Mouse (Mus musculus): ENCODE data around the gene Glrx2. TPM values are rescaled to one million over a fixed set of nuclear protein-coding genes. Genes with fewer than 3 reads are reported as not detected.
A peak's percentile ranks its signal among the peaks of the same experiment; 100 is the strongest.

Glrx2 gene
- polyA plus RNA-seq, 1 experiment from 2014 or later = 136 TPM

GRCm38 (mm10) chr1:143765801-143766200, 49.7 kb downstream of the Glrx2 start:
- no peak overlapping the region for H3K4me3 ChIP-seq
- H3K27me3 ChIP-seq (replicated peaks) = no peaks in the 10 kb centered on the region
- peaks cover 38% of the 10 kb centered on the region for H3K36me3 ChIP-seq
- H3K9me3 ChIP-seq = no peaks in the 10 kb centered on the region
- 90% methylated on average over 4 of the region's 4 CpGs for WGBS
- no peaks in the 10 kb centered on the region for H3K4me1 ChIP-seq
- H3K9ac ChIP-seq = no peak overlapping the region
- H3K27ac ChIP-seq = no peak overlapping the region
- ATAC-seq (ENCODE audit: low FRiP score, low read depth) = no peak
- H3K4me2 ChIP-seq (replicated peaks) = no peak overlapping the region

- peaks cover 34% of the 10 kb centered on the region for H3K36me3 ChIP-seq
- H3K27ac ChIP-seq = no peak overlapping the region
- no peaks in the 10 kb centered on the region for H3K27me3 ChIP-seq (replicated peaks)
Measured at GRCm38 (mm10) chr1:143766238-143766637, 50.1 kb downstream of the Glrx2 start.

GRCm38 (mm10) chr1:143770444-143771109, 54.4 kb downstream of the Glrx2 start:
- Histone ChIP-seq H3K27me3 (replicated peaks) (no peaks in the 10 kb centered on the region), H3K4me1 (peaks cover 9% of the 10 kb centered on the region; the same call in 1 of the 2 replicates), H3K36me3 (peaks cover 24% of the 10 kb centered on the region), H3K9ac (no peak overlapping the region), H3K27ac (no peak overlapping the region), H3K4me2 (replicated peaks) (no peak overlapping the region), H3K9me3 (no peaks in the 10 kb centered on the region), H3K4me3 (no peak overlapping the region)
- ATAC-seq (ENCODE audit: low FRiP score, low read depth) = no peak
- WGBS = 73% methylated on average over 20 of the region's 20 CpGs

More at GRCm38 (mm10) chr1:143766238-143766637, 50.1 kb downstream of the Glrx2 start:
- no peak overlapping the region for H3K4me3 ChIP-seq
- no peaks in the 10 kb centered on the region for H3K4me1 ChIP-seq
- H3K4me2 ChIP-seq (replicated peaks) = no peak overlapping the region
- H3K9ac ChIP-seq = no peak overlapping the region
- 91% methylated on average over 6 of the region's 6 CpGs for WGBS
- H3K9me3 ChIP-seq = no peaks in the 10 kb centered on the region
- ATAC-seq (ENCODE audit: low FRiP score, low read depth) = no peak

- no peak overlapping the region for H3K4me3 ChIP-seq
- H3K4me2 ChIP-seq (replicated peaks) = no peak overlapping the region
- ATAC-seq (ENCODE audit: low FRiP score, low read depth) = no peak
- H3K9ac ChIP-seq = no peak overlapping the region
- peaks cover 11% of the 10 kb centered on the region; the same call in 1 of the 2 replicates for H3K4me1 ChIP-seq
- no peaks in the 10 kb centered on the region for H3K27me3 ChIP-seq (replicated peaks)
- 86% methylated on average over 7 of the region's 7 CpGs for WGBS
- no peaks in the 10 kb centered on the region for H3K9me3 ChIP-seq
- H3K27ac ChIP-seq = no peak overlapping the region
- peaks cover 12% of the 10 kb centered on the region; the same call in 1 of the 2 replicates for H3K36me3 ChIP-seq
Measured at GRCm38 (mm10) chr1:143773082-143773481, 56.9 kb downstream of the Glrx2 start.

GRCm38 (mm10) chr1:143773909-143774308, 57.8 kb downstream of the Glrx2 start:
- Histone ChIP-seq H3K36me3 (peaks cover 12% of the 10 kb centered on the region; the same call in 1 of the 2 replicates), H3K9me3 (no peaks in the 10 kb centered on the region), H3K4me1 (peaks cover 19% of the 10 kb centered on the region; the same call in 1 of the 2 replicates), H3K9ac (no peak overlapping the region), H3K27ac (no peak overlapping the region), H3K4me3 (no peak overlapping the region), H3K27me3 (replicated peaks) (no peaks in the 10 kb centered on the region), H3K4me2 (replicated peaks) (no peak overlapping the region)
- no peak for ATAC-seq (ENCODE audit: low FRiP score, low read depth)
- 74% methylated on average over 6 of the region's 6 CpGs for WGBS

- under 1% methylated on average over 84 of the region's 84 CpGs for WGBS
- Histone ChIP-seq H3K36me3 (0 out of 2 replicates have a peak, but pooled peaks cover 5% of the 10 kb centered on the region), H3K4me2 (replicated peaks) (peak within 1 kb of the TSS; percentile 89), H3K4me3 (peak within 1 kb of the TSS; percentile 74), H3K4me1 (peaks cover 19% of the 10 kb centered on the region; the same call in 1 of the 2 replicates), H3K9me3 (no peaks in the 10 kb centered on the region), H3K27ac (0 out of 2 replicates have a peak within 1 kb of the TSS, but pooled peaks have one; percentile 42), H3K9ac (peak within 1 kb of the TSS; percentile 84), H3K27me3 (replicated peaks) (no peaks in the 10 kb centered on the region)
- peak; percentile 97 for ATAC-seq (ENCODE audit: low FRiP score, low read depth)
Measured at GRCm38 (mm10) chr1:143776446-143777411, 60.6 kb downstream of the Glrx2 start, which contains the start of the genes Trove2 and Uchl5. TSS of gene Trove2 (minus strand) at chr1:143777068. TSS of gene Uchl5 (plus strand) at chr1:143777272.

- WGBS = under 1% methylated on average over 39 of the region's 39 CpGs
Measured at GRCm38 (mm10) chr1:143777558-143778218, 61.5 kb downstream of the Glrx2 start.

GRCm38 (mm10) chr1:143788584-143789227, 72.6 kb downstream of the Glrx2 start:
- no peak overlapping the region for H3K4me2 ChIP-seq (replicated peaks)
- H3K4me1 ChIP-seq = no peaks in the 10 kb centered on the region
- 69% methylated on average over 2 of the region's 2 CpGs for WGBS
- H3K27me3 ChIP-seq (replicated peaks) = no peaks in the 10 kb centered on the region
- no peak overlapping the region for H3K9ac ChIP-seq
- 0 out of 2 replicates have a peak, but pooled peaks cover 3% of the 10 kb centered on the region for H3K36me3 ChIP-seq
- no peak overlapping the region for H3K4me3 ChIP-seq
- no peak overlapping the region for H3K27ac ChIP-seq
- H3K9me3 ChIP-seq = no peaks in the 10 kb centered on the region
- ATAC-seq (ENCODE audit: low FRiP score, low read depth) = no peak

More at GRCm38 (mm10) chr1:143777558-143778218, 61.5 kb downstream of the Glrx2 start:
- Histone ChIP-seq H3K36me3 (0 out of 2 replicates have a peak, but pooled peaks cover 5% of the 10 kb centered on the region), H3K4me3 (peak overlapping the region; percentile 74), H3K9me3 (no peaks in the 10 kb centered on the region), H3K27me3 (replicated peaks) (no peaks in the 10 kb centered on the region), H3K4me1 (peaks cover 19% of the 10 kb centered on the region; the same call in 1 of the 2 replicates), H3K4me2 (replicated peaks) (peak overlapping the region; percentile 89), H3K9ac (peak overlapping the region; percentile 84), H3K27ac (0 out of 2 replicates have a peak overlapping the region, but pooled peaks have one; percentile 42)
- peak; percentile 61 for ATAC-seq (ENCODE audit: low FRiP score, low read depth)

Other genes starting within 250 kb of the Glrx2 start
- 1.7 and 2.0 TPM in 2 replicates for gene B3galt2, start 75.7 kb upstream of the Glrx2 start, polyA plus RNA-seq (2016; fragmentation: Nextera tagmentation; extraction: Ambion mirVana)
- 33.3 and 35.5 TPM in 2 replicates for gene Cdc73, start 13.4 kb upstream of the Glrx2 start, polyA plus RNA-seq (2016; fragmentation: Nextera tagmentation; extraction: Ambion mirVana)
- gene Trove2, start 60.7 kb downstream of the Glrx2 start, polyA plus RNA-seq (2016; fragmentation: Nextera tagmentation; extraction: Ambion mirVana) = 30.6 and 35.8 TPM in 2 replicates
- gene Uchl5, start 60.9 kb downstream of the Glrx2 start, polyA plus RNA-seq (2016; fragmentation: Nextera tagmentation; extraction: Ambion mirVana) = 74.6 and 77.7 TPM in 2 replicates

Data from neural tube, embryonic 12.5 days (tissue).